Mouse (Mus musculus): Measurements from ENCODE around the gene Lrrc34. TPM values are rescaled to one million over a fixed set of nuclear protein-coding genes. Genes with fewer than 3 reads are reported as not detected.

Lrrc34 gene
- total and polyA plus RNA-seq, 3 experiments: not detected

DNA sequence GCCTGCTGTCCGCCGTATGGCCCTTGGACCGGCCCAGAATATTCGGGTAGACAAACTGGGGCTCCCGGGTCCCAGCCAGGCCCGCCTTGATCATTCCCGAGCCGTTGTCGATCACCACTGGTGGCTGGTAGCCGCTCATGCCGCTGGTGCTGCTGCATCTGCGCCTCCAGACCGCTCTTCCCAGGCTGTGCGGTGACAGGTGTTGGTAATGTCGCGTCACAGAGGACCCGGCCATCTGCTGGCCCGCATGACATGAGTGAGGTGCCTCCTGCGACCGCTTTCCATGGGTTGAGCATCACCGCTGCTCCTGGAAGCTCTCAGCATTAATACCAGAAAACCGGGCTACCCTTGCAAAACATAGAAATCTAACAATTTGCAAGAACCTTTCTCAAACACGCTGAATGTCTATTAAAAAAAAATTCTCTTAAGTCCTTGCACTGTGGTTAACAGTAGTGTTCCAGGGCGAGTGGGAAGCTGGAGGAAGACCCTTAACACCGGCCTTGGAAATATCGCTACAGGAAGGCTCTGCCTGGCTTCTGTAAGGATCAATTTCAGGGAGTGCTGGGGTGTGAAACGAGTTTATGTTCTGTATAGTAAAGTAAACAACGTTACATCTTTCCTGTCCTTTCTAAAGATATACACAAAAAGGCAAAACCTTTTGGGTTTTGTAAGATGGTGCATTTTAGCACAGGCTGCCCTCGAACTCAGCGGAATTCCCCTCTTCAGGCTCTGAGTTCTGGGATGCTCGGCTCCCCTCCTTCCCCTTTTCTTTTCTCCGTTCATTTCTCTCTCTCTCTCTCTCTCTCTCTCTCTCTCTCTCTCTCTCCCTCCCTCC, 47.7 kb downstream of the Lrrc34 start, which contains the start of gene Actrt3:
Gene Actrt3, minus strand, starts transcription at position 229 of the 835 bp plus-strand sequence.
- DNase-seq: peak; percentile 42

GRCm38 (mm10) chr3:30597271-30597670, 50.4 kb downstream of the Lrrc34 start:
- DNase-seq: no peak

DNA sequence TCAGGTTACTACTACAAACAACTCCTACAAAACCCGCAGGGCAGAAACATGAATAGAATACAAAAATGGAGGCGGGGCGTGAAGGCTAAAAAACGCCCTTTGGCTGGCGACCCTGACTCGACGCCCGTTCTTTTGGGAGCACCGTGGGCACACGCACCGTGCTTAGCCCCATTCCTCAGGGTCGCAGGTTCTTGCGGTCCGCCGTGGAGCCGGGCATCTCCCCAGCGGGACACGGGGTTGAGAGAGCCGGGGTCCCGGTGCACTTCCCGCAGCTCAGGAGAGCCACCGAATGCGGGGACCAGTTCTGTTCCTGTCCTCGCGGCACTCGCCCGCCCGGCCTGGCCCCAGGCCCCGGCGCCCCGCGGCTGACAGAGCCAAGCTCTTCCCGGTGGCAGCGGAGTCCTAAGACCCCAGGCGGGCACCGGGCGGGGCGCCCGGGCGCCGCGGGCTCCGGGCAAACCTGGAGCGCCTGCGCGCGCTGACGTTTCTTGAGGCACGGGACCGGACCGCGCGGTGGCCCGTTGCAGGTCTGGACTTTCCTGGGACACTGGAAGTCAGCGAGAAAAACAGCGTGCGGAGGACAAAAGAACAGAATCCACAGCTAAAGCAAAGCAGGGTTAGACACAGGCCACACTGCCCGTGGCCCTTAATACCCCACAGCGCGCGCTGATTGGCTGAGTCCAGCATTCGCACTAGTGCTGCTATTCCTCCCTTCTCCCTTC, 52.4 kb downstream of the Lrrc34 start:
- DNase-seq: peak; percentile 66

- DNase-seq: no peak
Measured at GRCm38 (mm10) chr3:30593719-30594485, 53.8 kb downstream of the Lrrc34 start.

DNA sequence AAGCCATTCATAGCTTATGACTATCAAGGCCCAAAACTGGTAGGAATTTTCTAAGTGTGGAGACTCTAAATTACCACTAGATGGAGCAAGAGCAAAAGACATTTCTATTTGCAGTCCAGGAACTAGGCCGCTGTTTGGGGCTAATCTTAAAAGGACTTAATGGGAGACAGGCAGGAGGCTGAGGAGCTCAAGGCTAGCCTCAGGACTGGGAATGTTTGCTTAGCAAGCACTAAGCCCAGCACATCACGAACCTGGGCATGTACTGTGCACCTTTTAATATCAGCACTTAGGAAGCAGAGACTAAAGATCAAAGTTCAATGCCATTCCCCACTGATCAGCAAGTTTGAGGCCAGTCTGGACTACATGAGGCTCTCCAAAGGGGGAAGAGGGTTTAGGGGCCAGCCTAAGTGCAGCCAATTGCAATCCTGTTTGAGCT, 55.2 kb downstream of the Lrrc34 start:
- peak; percentile 31 for DNase-seq

- DNase-seq: no peak
Measured at GRCm38 (mm10) chr3:30588865-30589264, 58.8 kb downstream of the Lrrc34 start.

Other genes starting within 250 kb of the Lrrc34 start
- gene Mecom, start 99.9 kb downstream of the Lrrc34 start, total RNA-seq (2021): 10 to 100 TPM in 1 of 2 experiments, 1 to 10 TPM in 1; 4.4 to 10.7 TPM
- 0.52 and 0.55 TPM in 2 replicates for gene Mecom, start 99.9 kb downstream of the Lrrc34 start, polyA plus RNA-seq (2012; rRNA removed)
- not detected for gene Actrt3, start 47.9 kb downstream of the Lrrc34 start, total RNA-seq (2021)
- gene Actrt3, start 47.9 kb downstream of the Lrrc34 start, polyA plus RNA-seq (2012; rRNA removed): not detected in 2 replicates
- 10 to 100 TPM; 21.7 to 22.9 TPM for gene Mynn, start 45.8 kb downstream of the Lrrc34 start, total RNA-seq (2021)
- 2.3 and 4.6 TPM in 2 replicates for gene Mynn, start 45.8 kb downstream of the Lrrc34 start, polyA plus RNA-seq (2012; rRNA removed)
- gene Lrriq4, start 3.4 kb downstream of the Lrrc34 start, total RNA-seq (2021): not detected
- not detected in 2 replicates for gene Lrriq4, start 3.4 kb downstream of the Lrrc34 start, polyA plus RNA-seq (2012; rRNA removed)
- gene Lrrc31, start 52.0 kb upstream of the Lrrc34 start, total RNA-seq (2021): not detected
- not detected in 2 replicates for gene Lrrc31, start 52.0 kb upstream of the Lrrc34 start, polyA plus RNA-seq (2012; rRNA removed)
- not detected for gene Samd7, start 98.4 kb upstream of the Lrrc34 start, total RNA-seq (2021)
- 0.06 TPM in 1 of 2 replicates, not detected in the other for gene Samd7, start 98.4 kb upstream of the Lrrc34 start, polyA plus RNA-seq (2012; rRNA removed)
- 100 to 1,000 TPM in 1 of 2 experiments, 10 to 100 TPM in 1; 87.2 to 109 TPM for gene Sec62, start 145.0 kb upstream of the Lrrc34 start, total RNA-seq (2021)
- gene Sec62, start 145.0 kb upstream of the Lrrc34 start, polyA plus RNA-seq (2012; rRNA removed): 9.4 and 11.3 TPM in 2 replicates
- 1 to 10 TPM; 1.0 to 1.3 TPM for gene Gpr160, start 208.1 kb upstream of the Lrrc34 start, total RNA-seq (2021)
- 2.1 and 2.4 TPM in 2 replicates for gene Gpr160, start 208.1 kb upstream of the Lrrc34 start, polyA plus RNA-seq (2012; rRNA removed)

All from adrenal gland, adult 2 months (tissue).